Mouse (Mus musculus): Measurements from ENCODE around the gene Hs3st6. TPM values are rescaled to one million over a fixed set of nuclear protein-coding genes. Genes with fewer than 3 reads are reported as not detected.
"Not testable (repeated sequence)": the region's sequence is repeated elsewhere in the genome, so short reads cannot be mapped to it uniquely, and the experiment has no call there.

The Hs3st6 gene
- not detected for total RNA-seq (2021)
- long read RNA-seq, experiment 1: 0 reads
- long read RNA-seq, experiment 2: 0 reads

- DNase-seq (ENCODE audit: low spot score): no peak
Observed at GRCm38 (mm10) chr17:24752415-24753394, at the start of gene Hs3st6. TSS of gene Hs3st6 (plus strand) at chr17:24752988.

GRCm38 (mm10) chr17:24705821-24706220 lies 47.0 kb upstream of the Hs3st6 start:
- no peak for DNase-seq (ENCODE audit: low spot score)

GRCm38 (mm10) chr17:24706982-24707800 lies 45.6 kb upstream of the Hs3st6 start, which contains the start of gene Tbl3:
TSS of gene Tbl3 (minus strand) at chr17:24707660.
- peak; percentile 92 for DNase-seq (ENCODE audit: low spot score)

- DNase-seq (ENCODE audit: low spot score): no peak
Observed at GRCm38 (mm10) chr17:24707801-24708425, 44.9 kb upstream of the Hs3st6 start.

GRCm38 (mm10) chr17:24708646-24709045 lies 44.1 kb upstream of the Hs3st6 start:
- DNase-seq (ENCODE audit: low spot score): no peak

GRCm38 (mm10) chr17:24715556-24715955 lies 37.2 kb upstream of the Hs3st6 start:
- no peak for DNase-seq (ENCODE audit: low spot score)

DNA sequence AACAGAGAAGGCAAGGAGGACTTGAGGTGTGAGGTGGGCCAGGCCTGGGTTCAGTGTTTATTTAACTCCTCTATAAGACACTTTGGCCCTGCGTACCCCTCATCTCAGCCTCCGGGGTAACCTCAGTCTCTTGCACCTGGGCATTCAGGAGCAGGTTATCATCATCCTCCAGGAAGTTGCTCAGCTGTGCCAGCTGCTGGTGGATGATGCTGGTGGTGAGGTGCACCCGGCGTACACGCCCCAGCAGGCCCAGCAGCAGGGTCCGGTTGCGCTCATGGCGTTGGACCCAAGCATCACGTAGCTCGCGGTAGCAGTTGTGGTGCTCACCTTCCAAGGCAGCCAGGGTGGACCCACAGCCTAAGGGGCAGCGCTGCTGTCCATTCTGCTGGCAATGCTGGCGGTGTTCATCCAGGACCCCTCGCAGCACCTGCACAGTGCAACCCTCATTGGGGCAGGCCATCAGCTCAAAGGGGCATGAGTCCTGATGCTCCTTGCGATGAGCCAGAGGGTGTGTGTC lies 36.6 kb upstream of the Hs3st6 start:
- no peak for DNase-seq (ENCODE audit: low spot score)

GRCm38 (mm10) chr17:24717943-24718342 lies 34.8 kb upstream of the Hs3st6 start, which contains the start of the genes Rnf151 and Rps2:
TSS of gene Rnf151 (minus strand) at chr17:24718063.
TSS of gene Rps2 (plus strand) at chr17:24718116.
- DNase-seq (ENCODE audit: low spot score): no peak

DNA sequence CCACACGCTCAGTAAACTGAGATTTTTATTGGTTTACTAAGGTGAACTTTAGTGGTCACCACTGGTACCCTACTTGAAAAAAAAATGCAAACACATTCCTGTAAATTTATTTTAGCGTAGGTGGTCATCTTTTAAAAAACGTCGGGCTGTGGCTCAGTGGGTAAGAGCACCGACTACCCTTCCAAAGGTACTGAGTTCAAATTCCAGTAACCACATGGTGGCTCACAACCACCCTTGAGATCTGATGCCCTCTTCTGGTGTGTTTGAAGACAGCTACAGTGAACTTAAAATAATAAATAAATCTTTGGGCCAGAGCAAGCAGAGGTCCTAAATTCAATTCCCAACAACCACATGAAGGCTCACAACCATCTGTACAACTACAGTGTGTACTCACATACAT lies 33.9 kb upstream of the Hs3st6 start:
- not testable (repeated sequence) for DNase-seq (ENCODE audit: low spot score)

- DNase-seq (ENCODE audit: low spot score): peak; percentile 98
Observed at GRCm38 (mm10) chr17:24719494-24720222, 33.1 kb upstream of the Hs3st6 start.

DNA sequence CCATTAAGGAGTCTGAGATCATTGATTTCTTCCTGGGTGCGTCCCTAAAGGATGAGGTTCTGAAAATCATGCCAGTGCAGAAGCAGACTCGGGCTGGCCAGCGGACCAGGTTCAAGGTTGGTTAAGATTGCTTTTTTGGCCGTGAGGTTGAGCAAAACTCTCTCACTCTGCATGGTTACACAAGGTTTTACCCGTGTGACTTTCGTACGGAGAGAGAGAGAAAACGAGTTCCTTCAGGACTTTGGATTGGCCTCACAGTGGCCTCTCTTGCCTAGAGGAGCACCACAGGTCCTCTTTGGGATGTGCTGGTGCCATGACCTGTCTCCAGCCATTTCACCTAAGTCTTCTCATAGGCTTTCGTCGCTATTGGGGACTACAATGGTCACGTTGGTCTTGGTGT lies 32.2 kb upstream of the Hs3st6 start:
- not testable (repeated sequence) for DNase-seq (ENCODE audit: low spot score)

- DNase-seq (ENCODE audit: low spot score): not testable (repeated sequence)
Observed at GRCm38 (mm10) chr17:24721383-24721955, 31.3 kb upstream of the Hs3st6 start.

- DNase-seq (ENCODE audit: low spot score): no peak
Observed at GRCm38 (mm10) chr17:24722220-24722924, 30.4 kb upstream of the Hs3st6 start.

DNA sequence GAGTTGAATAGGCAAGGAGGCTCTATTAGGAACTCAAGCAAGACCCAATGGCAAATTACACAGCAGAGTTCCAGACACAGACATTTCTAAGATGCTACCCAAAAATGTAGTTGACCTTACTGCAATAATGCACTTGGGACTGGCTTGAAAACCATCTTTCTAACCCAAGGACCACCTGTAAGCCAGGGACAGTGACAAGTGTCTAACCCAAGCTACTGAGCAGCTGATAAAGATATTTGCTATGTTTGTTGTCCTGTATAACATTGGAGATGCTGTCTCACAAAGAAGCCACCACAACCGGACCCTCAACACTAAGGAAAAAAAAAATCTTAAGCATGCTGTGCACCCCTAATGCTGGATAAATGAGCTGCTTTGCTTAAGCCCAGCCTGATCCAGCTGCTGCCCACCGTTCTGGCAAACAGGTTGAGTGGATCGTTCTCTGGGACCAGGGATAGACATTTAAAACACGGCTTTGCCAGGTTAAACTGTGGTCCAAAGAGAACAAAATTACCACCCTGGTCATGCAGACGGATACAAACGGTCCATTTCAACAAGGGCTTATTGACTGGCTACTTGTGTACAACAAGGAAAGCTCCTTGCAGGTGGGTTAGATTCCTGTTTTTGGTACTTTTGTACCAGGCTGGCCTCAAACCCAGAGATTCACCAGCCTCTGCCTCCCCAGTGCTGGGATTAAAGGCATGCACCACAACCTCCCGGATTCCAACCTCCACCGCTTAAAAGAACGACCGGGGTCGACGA lies 29.5 kb upstream of the Hs3st6 start:
- DNase-seq (ENCODE audit: low spot score): no peak

GRCm38 (mm10) chr17:24723881-24724180 lies 29.0 kb upstream of the Hs3st6 start:
- no peak for DNase-seq (ENCODE audit: low spot score)

- peak; percentile 96 for DNase-seq (ENCODE audit: low spot score)
Observed at GRCm38 (mm10) chr17:24724184-24724583, 28.6 kb upstream of the Hs3st6 start, which contains the start of gene Ndufb10. TSS of gene Ndufb10 (minus strand) at chr17:24724478.

GRCm38 (mm10) chr17:24725637-24726390 lies 27.0 kb upstream of the Hs3st6 start:
- DNase-seq (ENCODE audit: low spot score): no peak

GRCm38 (mm10) chr17:24727618-24728017 lies 25.2 kb upstream of the Hs3st6 start, which contains the start of gene Rpl3l:
TSS of gene Rpl3l (plus strand) at chr17:24727820.
- DNase-seq (ENCODE audit: low spot score): peak; percentile 85

Measured in gastrocnemius, adult 18-20 months (tissue).